Mouse (Mus musculus): ENCODE results near the gene Tmem56.

GRCm38 (mm10) chr3:121260041-121260440 lies 22.9 kb downstream of the Tmem56 start:
- TF ChIP-seq CTCF (IDR thresholded peaks at IDR 0.05; ENCODE audit: low read depth), result no peak
- no peak for TF ChIP-seq EP300 (IDR thresholded peaks at IDR 0.05; ENCODE audit: low read depth)

Measured in liver, postnatal 0 days (tissue).